Comparison of ENCODE assay signal across 8 mouse cellular contexts in the genomic region with DNA sequence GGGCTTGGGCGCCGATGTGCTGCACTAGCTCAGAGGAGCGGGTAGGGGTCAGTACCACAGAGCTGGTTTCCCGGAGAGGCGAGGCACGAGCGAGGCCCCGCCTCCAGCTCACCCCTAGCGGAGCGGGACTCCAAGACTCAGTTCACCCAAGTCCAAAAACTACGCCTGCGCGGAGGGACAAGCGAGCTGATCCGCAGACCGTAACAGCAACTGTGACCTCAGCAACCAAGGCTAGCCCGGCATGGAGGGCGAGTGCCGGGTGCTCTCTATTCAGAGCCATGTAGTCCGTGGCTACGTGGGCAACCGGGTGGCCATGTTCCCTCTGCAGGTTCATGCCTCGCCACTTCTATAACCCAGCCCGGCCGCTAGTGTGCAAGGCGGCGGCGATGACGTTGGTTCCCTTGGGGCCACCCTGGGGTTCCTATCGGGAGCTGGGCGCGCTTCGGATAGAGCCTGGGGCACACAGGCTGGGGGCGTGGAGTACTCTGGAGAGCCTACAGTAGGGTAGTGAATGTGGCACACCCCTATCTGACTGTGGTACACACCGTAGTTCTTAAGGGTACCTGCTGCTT. TPM values are rescaled to one million over a fixed set of nuclear protein-coding genes. Genes with fewer than 3 reads are reported as not detected.
DNase-seq lines count a peak whose midpoint lies in the region; ATAC-seq lines count a peak whose summit lies in the region.

No protein-coding gene starts in this region.

- peaks cover 10% of the 10 kb centered on the region for H3K4me1 ChIP-seq in forebrain, embryonic 13.5 days
- 0 out of 2 replicates have a peak, but pooled peaks cover 4% of the 10 kb centered on the region for H3K4me1 ChIP-seq in intestine, embryonic 14.5 days (replicated peaks; ENCODE audit: control insufficient read depth, insufficient read depth, low read length)
- H3K4me1 ChIP-seq in liver, embryonic 16.5 days (ENCODE audit: control insufficient read depth, low read depth, low read length), result peaks cover 13% of the 10 kb centered on the region
- no peaks in the 10 kb centered on the region for H3K4me1 ChIP-seq in neural tube, embryonic 14.5 days (ENCODE audit: control insufficient read depth, insufficient read depth, low read length)

- WGBS in forebrain, embryonic 13.5 days, result under 1% methylated on average over 35 of the region's 35 CpGs
- WGBS in intestine, embryonic 14.5 days, result 1% methylated on average over 35 of the region's 35 CpGs
- WGBS in liver, embryonic 16.5 days (ENCODE audit: insufficient replicate concordance), result 0% methylated on average over 35 of the region's 35 CpGs
- WGBS in neural tube, embryonic 14.5 days, result under 1% methylated on average over 35 of the region's 35 CpGs

- peak overlapping the region; percentile 64 for H3K9ac ChIP-seq in forebrain, embryonic 13.5 days
- H3K9ac ChIP-seq in intestine, embryonic 14.5 days (ENCODE audit: low read length), result peak overlapping the region; percentile 43
- peak overlapping the region; percentile 40 for H3K9ac ChIP-seq in liver, embryonic 16.5 days (ENCODE audit: low read depth, low read length)
- H3K9ac ChIP-seq in neural tube, embryonic 14.5 days (replicated peaks; ENCODE audit: low read depth, low read length), result peak overlapping the region; percentile 52

- no peaks in the 10 kb centered on the region for H3K9me3 ChIP-seq in forebrain, embryonic 13.5 days (replicated peaks)
- H3K9me3 ChIP-seq in intestine, embryonic 14.5 days (ENCODE audit: control insufficient read depth, low read length), result no peaks in the 10 kb centered on the region
- H3K9me3 ChIP-seq in liver, embryonic 16.5 days (replicated peaks; ENCODE audit: control insufficient read depth, low read length), result no peaks in the 10 kb centered on the region
- no peaks in the 10 kb centered on the region for H3K9me3 ChIP-seq in neural tube, embryonic 14.5 days (ENCODE audit: control insufficient read depth, low read length)

- no peak overlapping the region for H3K27ac ChIP-seq in forebrain, embryonic 13.5 days
- H3K27ac ChIP-seq in intestine, embryonic 14.5 days (ENCODE audit: low read depth), result no peak overlapping the region
- no peak overlapping the region for H3K27ac ChIP-seq in liver, embryonic 16.5 days (ENCODE audit: low read length)
- H3K27ac ChIP-seq in neural tube, embryonic 14.5 days (ENCODE audit: low read depth, low read length), result no peak overlapping the region

- peak overlapping the region; percentile 51 for H3K4me3 ChIP-seq in forebrain, embryonic 13.5 days
- H3K4me3 ChIP-seq in intestine, embryonic 14.5 days (ENCODE audit: low read depth, low read length), result peak overlapping the region; percentile 48
- peak overlapping the region; percentile 59 for H3K4me3 ChIP-seq in liver, embryonic 16.5 days (ENCODE audit: low read depth, low read length)
- H3K4me3 ChIP-seq in neural tube, embryonic 14.5 days (ENCODE audit: low read depth, low read length), result peak overlapping the region; percentile 50

- peak; percentile 96 for ATAC-seq in forebrain, embryonic 13.5 days
- ATAC-seq in intestine, embryonic 14.5 days (replicated peaks; ENCODE audit: low FRiP score, low TSS enrichment, low read depth), result peak; percentile 94
- ATAC-seq in liver, embryonic 16.5 days (ENCODE audit: low read depth), result peak; percentile 84
- peak; percentile 95 for ATAC-seq in neural tube, embryonic 14.5 days (ENCODE audit: low read depth)

- intact Hi-C loops in heart, postnatal 25 days (cut with DNase I), result no loop called here

- H3K4me2 ChIP-seq in forebrain, embryonic 13.5 days, result peak overlapping the region; percentile 81
- peak overlapping the region; percentile 94 for H3K4me2 ChIP-seq in intestine, embryonic 14.5 days (ENCODE audit: low read length)
- H3K4me2 ChIP-seq in liver, embryonic 16.5 days (ENCODE audit: low read depth, low read length), result peak overlapping the region; percentile 73
- peak overlapping the region; percentile 92 for H3K4me2 ChIP-seq in neural tube, embryonic 14.5 days (ENCODE audit: low read depth, low read length)

- H3K36me3 ChIP-seq in forebrain, embryonic 13.5 days (ENCODE audit: poor library complexity, severe bottlenecking), result no peaks in the 10 kb centered on the region
- no peaks in the 10 kb centered on the region for H3K36me3 ChIP-seq in intestine, embryonic 14.5 days (ENCODE audit: control insufficient read depth, insufficient read depth, low read length)
- H3K36me3 ChIP-seq in liver, embryonic 16.5 days (ENCODE audit: control insufficient read depth, insufficient read depth), result no peaks in the 10 kb centered on the region
- no peaks in the 10 kb centered on the region for H3K36me3 ChIP-seq in neural tube, embryonic 14.5 days (ENCODE audit: control insufficient read depth, insufficient read depth, low read length)

- DNase-seq in heart, adult 18-20 months, result peak; percentile 45 to 52
- no peak for DNase-seq in heart, postnatal 25 days (ENCODE audit: low spot score)
- peak; percentile 81 for DNase-seq in brain, adult 2 months (ENCODE audit: low read depth, low spot score)
- peak; percentile 87 for DNase-seq in intestine, embryonic 14.5 days (ENCODE audit: low spot score)
- no peak for DNase-seq in MN1 (ENCODE audit: low spot score)

- peaks cover 19% of the 10 kb centered on the region for H3K27me3 ChIP-seq in forebrain, embryonic 13.5 days
- H3K27me3 ChIP-seq in intestine, embryonic 14.5 days (replicated peaks; ENCODE audit: control insufficient read depth, insufficient read depth, low read length), result no peaks in the 10 kb centered on the region; the same call in 1 of the 2 replicates
- no peaks in the 10 kb centered on the region for H3K27me3 ChIP-seq in liver, embryonic 16.5 days (ENCODE audit: control insufficient read depth, insufficient read depth, low read depth, low read length)
- H3K27me3 ChIP-seq in neural tube, embryonic 14.5 days (ENCODE audit: control insufficient read depth, insufficient read depth, low read length), result peaks cover 5% of the 10 kb centered on the region; the same call in 1 of the 2 replicates

RNA-seq across cellular contexts. Expression of gene Pdxk, which starts 17.2 kb away (rescaled TPM):
- 10 to 100 TPM; 11.5 to 12.0 TPM for total RNA-seq in heart, adult 18-20 months (2021)
- 10 to 100 TPM in 1 of 2 experiments, 1 to 10 TPM in 1; 9.3 to 12.0 TPM for total RNA-seq in heart, postnatal 25 days (2021)
- polyA plus RNA-seq in forebrain, embryonic 13.5 days (2015; fragmentation: Nextera tagmentation; extraction: Ambion mirVana), result 7.3 and 10.1 TPM in 2 replicates
- polyA plus RNA-seq in intestine, embryonic 14.5 days (2014; fragmentation: Nextera tagmentation; extraction: Ambion mirVana), result 10.2 and 12.0 TPM in 2 replicates
- polyA plus RNA-seq in liver, embryonic 16.5 days (2015; fragmentation: Nextera tagmentation; extraction: Ambion mirVana), result 5.4 and 6.4 TPM in 2 replicates
- 22.8 and 36.1 TPM in 2 replicates for polyA plus RNA-seq in neural tube, embryonic 14.5 days (2014; fragmentation: Nextera tagmentation; extraction: Ambion mirVana)

RNA-seq across cellular contexts. Expression of gene Olfr1358, which starts 35.2 kb away (rescaled TPM):
- not detected for total RNA-seq in heart, adult 18-20 months (2021)
- not detected for total RNA-seq in heart, postnatal 25 days (2021)
- polyA plus RNA-seq in forebrain, embryonic 13.5 days (2015; fragmentation: Nextera tagmentation; extraction: Ambion mirVana), result not detected in 2 replicates
- polyA plus RNA-seq in intestine, embryonic 14.5 days (2014; fragmentation: Nextera tagmentation; extraction: Ambion mirVana), result not detected in 2 replicates
- polyA plus RNA-seq in liver, embryonic 16.5 days (2015; fragmentation: Nextera tagmentation; extraction: Ambion mirVana), result not detected in 2 replicates
- polyA plus RNA-seq in neural tube, embryonic 14.5 days (2014; fragmentation: Nextera tagmentation; extraction: Ambion mirVana), result not detected in 2 replicates

RNA-seq across cellular contexts. Expression of gene Cstb, which starts 56.5 kb away (rescaled TPM):
- total RNA-seq in heart, adult 18-20 months (2021), result 10 to 100 TPM; 25.5 to 33.5 TPM
- 10 to 100 TPM; 23.7 to 28.4 TPM for total RNA-seq in heart, postnatal 25 days (2021)
- 91.7 and 116 TPM in 2 replicates for polyA plus RNA-seq in forebrain, embryonic 13.5 days (2015; fragmentation: Nextera tagmentation; extraction: Ambion mirVana)
- 258 and 265 TPM in 2 replicates for polyA plus RNA-seq in intestine, embryonic 14.5 days (2014; fragmentation: Nextera tagmentation; extraction: Ambion mirVana)
- polyA plus RNA-seq in liver, embryonic 16.5 days (2015; fragmentation: Nextera tagmentation; extraction: Ambion mirVana), result 93.9 and 102 TPM in 2 replicates
- 96.7 and 110 TPM in 2 replicates for polyA plus RNA-seq in neural tube, embryonic 14.5 days (2014; fragmentation: Nextera tagmentation; extraction: Ambion mirVana)

Comparison
In these comparisons a context has a peak if more than half of its experiments do, and no peak if none do; other contexts are left out.
1. DNase-seq: peak in heart, adult 18-20 months (2 of 2), brain, adult 2 months (single experiment) and intestine, embryonic 14.5 days (single experiment); none in heart, postnatal 25 days (single experiment) and MN1 (single experiment).
2. Peak in every context shown above with its lines, with median percentiles within 50 percentile points of each other: ATAC-seq, H3K4me2 ChIP-seq, H3K4me3 ChIP-seq and H3K9ac ChIP-seq.